Mouse (Mus musculus) A20 (cell line): Measurements from ENCODE around the gene Ifitm2.
"Not testable (repeated sequence)": the region's sequence is repeated elsewhere in the genome, so short reads cannot be mapped to it uniquely, and the experiment has no call there.

Experiments
- DNase-seq: peaks from one replicate; pipeline ENCODE4 v3.0.0-alpha.2; 2011; ENCODE audit warnings: low read depth, low spot score

The Ifitm2 gene

DNA sequence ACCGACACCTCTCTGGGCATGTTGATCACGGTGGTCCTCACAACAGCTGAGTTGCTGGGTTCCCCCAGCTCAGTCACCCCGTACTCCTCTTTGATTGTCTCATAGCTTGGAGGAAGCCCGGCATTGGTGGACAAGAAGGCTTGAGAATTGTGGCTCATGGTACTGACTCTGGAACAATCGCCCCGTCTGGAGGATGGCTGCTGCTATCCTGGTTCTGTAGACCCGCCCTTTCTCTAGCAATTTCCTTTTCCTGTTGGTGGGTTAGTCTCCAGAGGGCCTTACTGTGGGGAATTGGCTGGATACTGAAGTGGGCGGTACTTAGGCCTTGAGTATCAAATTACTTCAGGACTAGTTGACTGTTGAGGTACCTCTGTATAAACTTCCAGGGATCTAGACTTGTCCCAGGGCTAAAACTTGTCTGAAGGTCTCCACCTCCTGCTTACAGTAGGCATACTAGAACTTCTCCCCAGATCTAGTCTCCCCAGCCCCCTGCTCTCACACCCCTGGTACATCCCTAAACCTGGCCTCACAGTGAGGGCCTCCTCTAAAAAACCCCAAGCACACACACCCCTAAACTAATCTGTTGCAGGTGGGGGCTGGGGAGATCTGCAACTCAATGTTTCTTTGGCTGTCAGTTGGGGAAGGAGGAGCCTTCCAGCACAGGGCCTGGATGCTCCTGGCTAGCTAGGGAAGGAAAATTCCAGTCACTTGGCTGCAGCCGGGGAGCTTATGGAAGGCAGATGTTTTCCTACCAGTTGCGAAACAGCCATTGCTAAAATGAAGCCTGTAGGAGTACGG, at the start of gene Ifitm2, which contains the start of gene Gm45717:
TSS of gene Ifitm2 (minus strand) at position 230 of the 798 bp plus-strand sequence.
TSS of gene Gm45717 (minus strand) at position 180 of the 798 bp plus-strand sequence.
- DNase-seq = no peak

DNA sequence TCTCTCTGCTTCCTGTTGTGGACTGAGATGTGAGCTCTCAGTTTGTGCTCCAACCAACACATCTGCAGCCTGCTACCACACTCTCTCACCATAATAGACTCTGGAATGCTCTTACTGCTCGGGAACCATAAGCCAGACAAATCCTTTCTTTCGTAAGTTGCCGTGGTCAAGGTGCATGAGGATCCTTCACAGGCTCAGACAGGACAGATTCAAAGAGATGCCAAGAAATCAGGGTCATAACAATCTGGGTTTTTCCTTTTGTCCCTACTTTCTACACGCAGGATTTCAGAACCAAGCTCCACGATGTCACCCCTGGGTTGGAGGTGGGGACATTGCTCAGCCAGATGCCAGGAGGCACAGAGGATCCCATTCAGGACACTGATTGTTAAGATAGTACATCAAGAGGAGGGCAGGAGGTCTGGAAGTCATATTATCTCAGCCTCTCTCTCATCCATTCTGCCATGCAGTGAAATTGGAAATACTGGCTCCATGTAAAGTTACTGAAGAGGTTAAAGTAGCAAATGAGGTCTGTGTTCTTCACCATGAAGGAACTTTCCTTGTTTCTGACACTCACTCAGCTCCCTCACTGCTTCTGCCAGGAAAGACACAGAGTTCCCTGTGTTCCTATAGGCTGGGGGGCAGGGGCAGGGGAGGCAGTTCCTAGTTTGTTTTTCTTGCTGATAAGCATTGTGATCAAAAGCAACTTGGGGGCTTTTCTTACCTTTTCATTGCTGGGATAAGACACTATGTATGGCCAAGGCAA, 47.6 kb upstream of the Ifitm2 start:
- no peak for DNase-seq

DNA sequence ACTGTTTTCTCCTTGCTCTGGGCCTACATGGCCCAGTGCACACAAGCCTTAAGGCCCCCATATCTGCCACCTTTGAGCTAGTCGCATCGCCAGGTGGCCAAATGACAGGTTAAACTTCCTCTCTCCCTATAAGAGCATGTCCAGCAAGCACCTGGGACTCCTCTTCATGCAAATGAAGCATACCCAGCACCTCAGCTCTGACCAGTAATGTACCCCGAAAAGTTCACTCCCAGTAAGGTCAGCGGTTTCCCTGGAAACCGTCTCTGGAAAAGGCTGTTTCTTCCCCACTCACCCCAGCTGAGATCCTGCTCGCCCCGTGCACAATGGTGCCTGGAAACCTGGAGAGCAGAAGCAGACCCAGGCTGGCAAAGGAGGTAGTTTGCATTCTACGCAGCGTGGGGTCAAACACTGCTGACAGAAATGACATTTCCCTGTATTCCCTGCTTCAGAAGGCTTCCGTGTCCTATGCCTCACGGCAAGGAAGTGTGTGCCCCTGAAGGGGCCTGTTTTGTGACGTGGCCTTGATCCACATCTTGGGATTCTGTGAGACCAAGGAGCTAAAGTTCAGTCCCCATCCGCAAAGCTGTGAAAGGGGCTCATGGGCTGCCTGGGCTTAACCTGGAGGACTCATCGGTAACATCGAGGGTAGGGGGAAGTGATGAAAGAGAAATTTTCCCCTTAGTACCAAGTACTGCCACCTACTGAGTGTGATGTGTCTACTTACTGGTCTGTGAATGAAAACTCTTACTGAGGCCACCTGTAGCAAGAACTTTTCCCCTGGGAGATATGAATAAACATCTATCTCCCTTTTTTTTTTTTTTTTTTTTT, 45.3 kb upstream of the Ifitm2 start:
- peak; percentile 95 for DNase-seq

DNA sequence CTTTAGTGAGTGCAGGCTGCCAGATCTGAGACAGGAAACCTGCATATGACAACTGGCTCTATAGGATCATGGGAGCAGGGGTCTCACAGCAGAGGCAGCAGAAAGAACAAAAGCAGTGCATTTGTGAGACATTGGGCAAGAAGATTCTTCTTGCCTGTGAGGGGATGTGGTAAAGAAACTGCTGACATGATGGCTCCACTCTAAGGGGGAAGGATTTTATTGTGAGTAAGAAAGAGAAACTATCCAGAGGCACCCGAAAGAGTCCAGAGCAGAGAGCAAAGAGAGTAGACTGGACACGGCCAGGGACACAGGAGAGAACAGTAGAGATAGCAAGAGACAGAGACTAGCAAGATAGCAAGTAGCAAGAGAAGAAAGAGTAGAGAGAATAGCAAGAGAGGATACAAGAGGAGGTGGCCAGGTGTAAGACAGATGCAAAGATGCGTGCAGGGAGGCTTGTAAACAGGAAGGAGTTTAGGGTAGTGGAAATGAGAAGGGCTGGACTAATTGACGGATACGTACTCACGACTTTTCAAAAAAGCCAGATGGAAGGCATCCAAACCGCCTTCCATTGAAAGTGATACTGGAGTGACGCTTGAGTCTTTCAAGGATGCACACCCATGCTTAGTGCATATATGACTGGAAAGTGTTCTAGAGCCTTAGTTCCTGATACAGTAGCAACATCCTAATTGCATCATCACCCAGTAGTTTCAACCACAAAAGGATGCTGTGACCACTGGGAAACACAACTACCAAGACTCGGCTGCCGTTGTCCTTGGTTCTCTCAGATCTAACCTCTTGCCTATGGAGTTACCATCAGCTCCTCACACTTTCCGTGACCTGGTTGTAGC, 43.3 kb upstream of the Ifitm2 start:
- DNase-seq = peak; percentile 92

DNA sequence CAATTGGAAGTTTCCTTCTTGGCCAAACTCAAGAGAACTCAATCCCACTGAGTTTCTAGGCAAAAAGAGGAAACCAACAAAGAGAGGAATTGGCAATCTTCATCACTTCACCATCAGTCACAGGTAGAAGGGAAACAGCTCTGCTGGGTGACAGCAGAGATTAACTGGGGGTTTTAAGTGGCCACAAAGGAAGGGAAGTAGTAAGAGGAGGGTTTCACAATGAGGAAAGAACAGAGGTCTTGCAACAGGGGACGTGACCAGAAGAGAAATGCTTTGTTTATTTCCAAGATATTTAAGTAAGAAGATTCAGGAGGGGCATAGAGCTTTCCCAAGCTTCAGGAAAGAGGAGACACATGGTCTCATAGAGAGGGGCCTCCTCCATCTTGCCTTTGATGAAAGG, 42.0 kb upstream of the Ifitm2 start:
- peak; percentile 80 for DNase-seq

DNA sequence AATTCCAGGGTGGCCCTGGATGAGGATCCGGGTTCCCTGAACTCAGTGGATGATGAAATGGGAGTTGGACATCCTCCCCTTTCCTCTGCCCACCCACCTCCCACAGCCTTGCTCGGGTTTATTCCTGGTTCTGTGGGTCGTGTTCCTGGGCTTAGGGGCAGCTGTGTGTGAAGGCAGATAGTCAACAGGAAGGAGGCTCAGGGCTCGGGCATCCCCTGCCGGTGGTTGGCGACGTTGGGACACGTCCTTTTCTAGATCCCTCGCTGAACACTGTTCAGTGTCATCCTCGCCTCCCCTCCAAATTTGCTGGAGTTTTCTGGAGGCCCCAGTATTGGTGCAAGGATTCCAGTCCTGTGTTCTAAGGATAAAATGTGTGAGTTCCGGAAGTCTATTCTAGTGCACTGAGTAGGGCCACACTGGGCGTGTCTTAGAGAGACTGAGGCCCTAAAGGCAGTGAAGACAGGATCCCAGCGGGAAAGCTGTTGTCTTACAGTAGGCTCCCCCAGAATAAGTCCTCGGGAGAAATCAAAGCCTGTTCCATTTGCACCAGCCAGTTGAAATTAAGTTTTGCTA, 35.4 kb upstream of the Ifitm2 start:
- DNase-seq = no peak

DNA sequence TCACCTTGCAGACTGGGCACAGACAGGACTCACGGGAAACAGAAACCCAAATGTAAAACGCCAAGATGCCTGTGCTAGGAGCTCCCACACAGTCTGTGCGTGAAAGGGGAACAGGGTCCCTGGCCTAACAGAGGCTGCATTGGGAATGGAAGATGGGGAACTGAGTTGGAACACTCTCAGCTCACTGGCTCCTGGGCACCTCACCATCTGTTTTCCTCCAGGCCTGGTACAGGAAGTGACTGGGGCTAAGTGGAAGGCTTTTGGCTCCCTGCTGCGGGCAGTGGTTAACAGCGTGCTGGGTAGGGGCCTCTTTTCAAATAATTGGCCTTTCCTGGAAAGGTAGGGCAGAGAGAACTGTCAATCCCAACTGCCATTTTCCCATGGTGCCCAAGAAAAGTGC, 34.8 kb upstream of the Ifitm2 start:
- DNase-seq = no peak

DNA sequence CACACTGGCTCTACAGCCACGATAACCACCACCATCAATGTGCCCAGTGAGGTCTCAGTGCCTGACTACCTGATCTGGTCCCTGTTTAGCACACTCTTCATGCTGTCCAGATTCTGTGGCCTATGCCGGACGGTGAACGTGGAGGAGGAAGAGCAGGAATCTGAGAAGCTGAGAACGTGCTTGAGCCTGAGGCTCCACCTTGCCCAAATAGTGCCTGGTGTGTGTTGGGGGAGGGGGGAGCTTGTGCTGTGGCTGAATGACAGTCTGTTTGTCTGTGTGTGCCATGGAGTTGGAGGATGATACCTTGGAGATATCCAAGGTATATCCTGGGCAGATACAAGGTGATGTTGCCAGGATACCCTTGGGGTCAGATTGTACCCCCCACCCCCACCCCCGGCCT, 34.4 kb upstream of the Ifitm2 start:
- no peak for DNase-seq

DNA sequence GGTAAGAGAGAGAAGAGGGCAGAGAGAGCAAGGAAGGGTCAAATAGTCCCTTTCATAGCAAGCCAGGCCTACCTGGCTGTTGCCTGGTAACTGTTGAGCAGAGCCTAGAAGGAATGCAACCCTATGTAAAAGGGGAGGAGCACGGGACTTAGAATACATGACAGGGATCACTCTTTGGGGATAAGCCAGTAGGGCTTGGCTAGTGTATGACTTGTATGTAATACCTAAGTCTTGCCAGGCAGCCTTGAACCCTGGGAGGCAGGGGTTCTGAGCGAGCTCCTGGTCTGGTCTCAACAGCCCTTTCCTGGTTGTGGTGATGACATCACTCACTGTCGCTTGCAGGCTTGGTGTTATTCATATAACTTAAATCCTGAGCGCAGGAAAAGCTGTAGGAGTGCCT, 33.2 kb upstream of the Ifitm2 start:
- DNase-seq = no peak

DNA sequence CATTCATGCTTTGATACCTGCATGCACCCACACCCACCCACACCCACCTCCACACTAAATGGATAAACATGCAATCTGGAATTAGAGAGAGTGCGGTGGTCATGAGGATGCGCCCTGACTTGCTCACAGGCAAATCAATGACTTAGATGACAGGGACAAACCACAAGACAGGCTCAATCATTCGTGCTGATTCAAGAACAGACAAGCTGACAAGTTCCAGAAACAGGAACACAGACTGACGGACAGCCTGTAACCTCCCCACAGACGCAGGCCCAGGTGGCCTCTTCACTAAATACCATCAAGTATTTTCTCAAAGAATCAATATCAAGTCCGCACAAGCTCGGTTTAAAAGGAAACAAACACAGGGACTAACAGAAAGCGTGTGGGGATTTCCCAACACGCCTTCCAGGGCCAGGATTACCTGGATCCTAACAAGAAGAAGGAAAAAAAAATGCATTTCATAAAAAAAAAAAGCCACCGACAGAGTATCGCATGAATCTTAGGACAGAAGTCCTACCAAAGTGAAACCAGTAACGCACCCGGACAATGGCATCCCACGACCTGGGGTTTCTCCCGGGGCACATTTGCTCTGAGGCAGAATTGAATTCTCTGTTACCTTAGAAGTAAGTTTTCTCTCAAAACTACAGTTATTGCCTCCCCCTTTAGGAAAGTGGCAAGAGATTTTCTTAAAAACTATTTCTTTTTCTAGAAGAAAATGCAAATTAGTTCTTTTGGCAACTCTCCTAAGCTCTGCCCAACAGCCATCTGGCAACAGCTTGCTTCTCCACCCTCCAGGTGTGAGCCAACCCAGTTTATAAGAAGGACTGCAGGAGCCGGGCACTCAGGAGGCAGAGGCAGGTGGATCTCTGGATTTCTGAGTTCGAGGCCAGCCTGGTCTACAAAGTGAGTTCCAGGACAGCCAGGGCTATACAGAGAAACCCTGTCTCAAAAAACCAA, 31.7 kb upstream of the Ifitm2 start:
- peak; percentile 86 for DNase-seq

DNA sequence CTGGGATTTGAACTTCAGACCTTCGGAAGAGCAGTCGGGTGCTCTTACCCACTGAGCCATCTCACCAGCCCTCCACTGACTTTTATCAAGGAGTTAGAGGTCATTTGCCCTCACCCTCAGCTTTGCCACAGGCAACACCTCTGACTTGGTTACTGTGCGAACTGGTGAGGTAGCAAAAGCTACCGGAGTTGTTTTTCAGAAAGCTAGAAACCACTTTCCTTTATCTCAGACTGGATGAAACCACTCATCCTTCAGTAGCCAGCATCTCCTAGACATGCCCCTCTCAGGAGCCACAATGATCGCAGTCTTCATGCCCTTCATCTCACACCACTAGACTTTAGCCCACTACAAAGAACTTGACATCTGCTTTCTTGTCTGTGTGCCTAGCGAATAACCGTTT, 27.2 kb upstream of the Ifitm2 start:
- no peak for DNase-seq

DNA sequence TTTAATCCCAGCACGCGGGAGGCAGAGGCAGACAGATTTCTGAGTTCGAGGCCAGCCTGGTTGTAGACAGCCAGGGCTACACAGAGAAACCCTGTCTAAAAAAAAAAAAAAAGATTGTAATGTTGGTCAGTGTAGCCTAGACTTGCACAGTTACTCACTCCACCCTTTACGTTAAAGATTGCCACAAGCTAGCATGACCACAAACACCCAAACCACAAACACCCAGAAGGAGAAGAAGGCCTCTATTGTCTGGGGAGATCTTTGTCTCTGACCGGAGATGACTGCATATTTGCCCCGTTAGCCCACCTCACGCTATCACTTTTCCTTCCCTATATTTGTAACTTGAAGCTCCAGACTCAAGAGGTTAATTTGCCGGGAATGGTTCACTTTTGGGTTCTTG, 25.9 kb upstream of the Ifitm2 start:
- DNase-seq = no peak

DNA sequence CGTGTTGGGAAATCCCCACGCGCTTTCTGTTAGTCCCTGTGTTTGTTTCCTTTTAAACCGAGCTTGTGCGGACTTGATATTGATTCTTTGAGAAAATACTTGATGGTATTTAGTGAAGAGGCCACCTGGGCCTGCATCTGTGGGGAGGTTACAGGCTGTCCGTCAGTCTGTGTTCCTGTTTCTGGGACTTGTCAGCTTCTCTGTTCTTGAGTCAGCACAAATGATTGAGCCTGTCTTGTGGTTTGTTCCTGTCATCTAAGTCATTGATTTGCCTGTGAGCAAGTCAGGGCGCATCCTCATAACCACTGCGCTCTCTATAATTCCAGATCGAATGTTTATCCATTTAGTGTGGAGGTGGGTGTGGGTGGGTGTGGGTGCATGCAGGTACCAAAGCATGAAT, 20.9 kb upstream of the Ifitm2 start:
- not testable (repeated sequence) for DNase-seq

DNA sequence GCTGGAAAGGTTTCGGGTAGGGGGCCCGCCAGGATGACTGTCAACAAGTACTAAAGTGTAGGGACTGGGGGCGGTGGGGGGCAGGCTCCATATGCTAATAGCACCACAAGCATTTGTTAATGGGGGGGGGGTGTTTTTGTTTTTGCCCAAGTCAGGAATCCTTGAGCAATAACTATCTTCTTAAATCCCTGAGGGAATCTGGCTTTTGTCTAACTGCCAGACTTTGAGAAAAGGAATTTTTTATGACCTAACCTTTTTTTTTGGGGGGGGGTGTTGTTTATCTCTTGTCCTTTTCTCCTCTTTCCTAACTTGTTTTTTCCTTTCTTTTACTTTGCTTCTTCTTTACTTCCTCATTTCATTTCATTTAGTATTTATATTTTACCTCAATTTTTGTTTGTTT, 19.7 kb upstream of the Ifitm2 start:
- no peak for DNase-seq

DNA sequence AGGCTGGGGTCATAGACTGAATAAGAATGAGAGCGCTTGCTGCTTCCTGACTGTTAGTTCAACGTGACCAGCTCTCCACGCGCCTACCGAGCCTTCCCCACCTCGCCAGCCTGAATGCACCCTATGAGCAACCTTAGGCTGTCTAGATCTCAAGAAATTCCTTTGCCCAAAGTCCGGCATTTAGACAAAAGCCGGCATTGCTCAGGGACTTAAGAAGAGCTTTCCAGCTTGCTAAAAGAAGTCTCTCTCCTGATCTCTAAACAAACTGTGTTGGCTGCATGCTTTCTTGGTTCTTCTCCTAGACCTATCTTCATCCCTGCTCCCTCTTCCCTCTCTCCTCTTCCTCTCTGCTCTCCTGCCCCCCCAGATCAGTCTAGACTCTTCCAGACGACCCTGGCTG, 19.2 kb upstream of the Ifitm2 start:
- DNase-seq = no peak

DNA sequence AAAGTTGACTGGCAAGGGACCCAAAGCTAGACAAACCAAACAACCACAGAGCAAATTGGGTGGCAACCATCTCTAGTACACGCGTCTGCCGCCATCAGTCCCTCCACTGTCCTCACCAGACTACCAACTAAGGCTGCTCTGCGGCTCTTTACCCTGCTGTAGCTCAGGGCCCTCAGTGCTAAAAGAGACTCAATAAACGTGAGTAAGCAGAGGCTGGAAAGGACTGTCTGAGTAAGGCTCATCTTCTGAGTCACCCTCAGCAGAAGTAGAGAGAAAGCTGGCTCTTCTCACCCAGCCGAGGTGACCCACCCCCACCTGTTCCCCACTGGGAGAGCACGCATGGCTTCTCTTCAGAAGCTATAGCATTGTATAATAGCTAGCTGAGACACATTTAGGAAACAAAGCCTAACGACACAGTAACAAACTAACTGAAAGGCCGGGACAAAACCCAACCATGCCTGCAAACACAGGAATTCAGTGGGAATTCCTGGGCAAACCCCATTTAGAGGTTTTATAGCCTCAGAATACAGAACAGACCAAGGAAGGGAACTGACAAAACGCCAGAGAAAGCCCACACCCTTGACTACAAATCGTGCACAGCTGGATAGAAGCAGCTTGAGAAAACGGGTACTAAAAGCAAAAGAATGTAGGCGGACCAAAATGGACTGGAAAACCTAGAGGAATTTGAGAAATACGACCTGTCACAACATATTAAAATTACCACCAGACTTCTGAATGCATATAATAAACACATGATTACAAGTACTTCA, 17.8 kb upstream of the Ifitm2 start:
- no peak for DNase-seq

DNA sequence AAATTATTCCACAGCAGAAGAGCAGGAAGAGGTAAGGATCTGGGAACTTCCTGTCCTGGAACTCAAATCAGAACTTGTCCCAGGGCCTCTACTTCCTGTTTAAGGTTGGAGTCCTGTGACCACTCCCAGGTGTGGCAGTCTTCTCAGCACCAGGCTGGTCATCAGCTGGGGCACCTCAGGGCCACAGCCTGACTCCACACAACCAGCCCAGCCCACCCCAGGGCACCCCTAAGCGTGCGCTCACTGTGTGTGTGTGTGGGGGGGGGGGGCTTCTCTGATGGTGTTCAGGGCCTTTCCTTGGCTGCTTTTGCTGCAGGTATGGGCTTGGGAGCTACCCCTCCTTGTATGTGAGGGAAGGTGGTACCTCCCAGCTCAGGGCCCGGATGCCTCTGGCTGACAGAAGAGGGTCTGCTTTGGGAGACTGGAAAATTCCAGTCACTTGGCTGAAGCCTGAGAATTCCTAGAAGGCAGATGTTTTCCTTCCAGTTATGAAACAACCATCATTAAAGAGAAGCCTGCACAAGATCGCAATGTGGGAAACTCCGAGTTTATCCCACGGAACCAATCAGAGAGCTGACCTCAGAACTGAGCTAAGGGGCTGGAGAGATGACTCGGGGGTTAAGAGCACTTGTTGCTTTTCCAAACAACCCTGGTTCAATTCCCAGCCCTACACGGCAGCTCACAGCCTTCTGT, 15.8 kb upstream of the Ifitm2 start:
- DNase-seq = peak; percentile 36

DNA sequence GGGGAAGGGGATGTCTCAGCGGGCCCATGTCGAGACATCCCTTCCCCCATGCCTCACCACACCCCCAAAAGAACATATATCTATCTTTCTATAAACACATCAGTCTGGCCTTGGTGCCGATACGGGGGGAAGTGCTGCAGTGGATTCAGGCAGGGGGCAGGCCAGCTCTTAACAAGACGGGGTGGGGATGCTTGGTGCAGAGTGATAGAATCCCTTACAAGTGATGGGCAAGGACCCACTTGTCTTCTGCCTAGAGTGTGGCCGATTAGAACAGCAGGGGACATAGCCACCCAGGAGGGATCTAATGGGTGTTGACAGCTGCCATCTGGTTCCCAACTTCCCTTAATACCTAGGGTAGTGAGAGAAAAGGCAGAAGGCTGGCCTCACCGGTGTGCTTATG, 15.1 kb upstream of the Ifitm2 start:
- no peak for DNase-seq
